ENCODE assay signal across 26 mouse cellular contexts in the genomic region with DNA sequence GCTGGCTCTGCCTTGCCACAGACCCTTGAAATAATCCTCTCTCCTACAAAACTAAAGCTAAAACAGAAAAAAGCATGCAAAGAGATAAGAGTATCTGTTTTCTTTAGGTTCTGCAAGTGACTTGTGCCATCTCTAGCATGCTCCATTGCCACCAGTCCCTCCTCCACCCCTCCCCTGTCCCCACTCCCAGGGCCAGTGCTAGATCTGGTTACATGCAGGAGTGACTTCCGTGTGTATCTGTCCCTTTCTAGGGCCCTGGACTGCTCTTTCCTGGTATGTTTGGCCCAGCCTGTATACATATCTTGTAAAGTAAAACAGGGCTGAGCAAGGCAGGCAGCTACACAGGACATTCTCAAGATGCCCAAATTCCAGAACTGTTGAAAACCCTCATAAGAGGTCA.
DNase-seq lines count a peak whose midpoint lies in the region; ATAC-seq lines count a peak whose summit lies in the region.
"Had no signal": no experiment of that assay in that cellular context is flagged by ENCODE, and none has a peak within 500 bp of the region (broad histone marks: within the 10 kb centered on the region; RNA-seq: fewer than 3 reads in every experiment).

No protein-coding gene starts in this region.

- no peaks in the 10 kb centered on the region for H3K27me3 ChIP-seq in kidney, embryonic 15.5 days
- H3K27me3 ChIP-seq in lung, embryonic 16.5 days (ENCODE audit: control insufficient read depth, insufficient read depth, low read depth, low read length) = no peaks in the 10 kb centered on the region
- no peaks in the 10 kb centered on the region for H3K27me3 ChIP-seq in liver, embryonic 12.5 days (replicated peaks)
- H3K27me3 ChIP-seq: embryonic facial prominence, embryonic 12.5 days; embryonic facial prominence, embryonic 15.5 days; heart, embryonic 13.5 days had no signal

- WGBS in kidney, embryonic 15.5 days = 22% methylated on average over 1 of the region's 1 CpGs
- WGBS in lung, embryonic 16.5 days = 22% methylated on average over 1 of the region's 1 CpGs
- WGBS in liver, embryonic 12.5 days (ENCODE audit: insufficient replicate concordance) = 21% methylated on average over 1 of the region's 1 CpGs

- ATAC-seq in kidney, embryonic 15.5 days (replicated peaks; ENCODE audit: low FRiP score) = peak; percentile 79
- ATAC-seq in lung, embryonic 16.5 days (ENCODE audit: low read depth) = no peak
- ATAC-seq in liver, embryonic 12.5 days = no peak
- ATAC-seq: activated CD4-positive, CD25-positive, alpha-beta regulatory T cell, adult 4 months; CD4-positive, CD25-positive, alpha-beta regulatory T cell, adult 4 months; forebrain, embryonic 14.5 days; forebrain, postnatal 0 days; hindbrain, postnatal 0 days had no signal

- H3K4me3 ChIP-seq in kidney, embryonic 15.5 days (replicated peaks) = no peak overlapping the region
- H3K4me3 ChIP-seq in lung, embryonic 16.5 days (ENCODE audit: low read length) = no peak overlapping the region
- no peak overlapping the region for H3K4me3 ChIP-seq in liver, embryonic 12.5 days
- H3K4me3 ChIP-seq: embryonic facial prominence, embryonic 12.5 days; embryonic facial prominence, embryonic 15.5 days; gastrocnemius, adult 2 months; heart, adult 2 months; heart, embryonic 10.5 days; heart, embryonic 13.5 days had no signal

- H3K9ac ChIP-seq in kidney, embryonic 15.5 days = no peak overlapping the region
- H3K9ac ChIP-seq in lung, embryonic 16.5 days (ENCODE audit: low read length) = no peak overlapping the region
- no peak overlapping the region for H3K9ac ChIP-seq in liver, embryonic 12.5 days
- H3K9ac ChIP-seq: embryonic facial prominence, embryonic 12.5 days; embryonic facial prominence, embryonic 15.5 days; forebrain, postnatal 0 days; heart, embryonic 13.5 days; hindbrain, embryonic 14.5 days had no signal

- no peak overlapping the region for H3K4me2 ChIP-seq in kidney, embryonic 15.5 days
- no peak overlapping the region for H3K4me2 ChIP-seq in lung, embryonic 16.5 days (ENCODE audit: low read depth, low read length)
- H3K4me2 ChIP-seq in liver, embryonic 12.5 days = no peak overlapping the region
- H3K4me2 ChIP-seq: embryonic facial prominence, embryonic 12.5 days; embryonic facial prominence, embryonic 15.5 days; heart, embryonic 13.5 days; hindbrain, embryonic 14.5 days had no signal

- H3K9me3 ChIP-seq in kidney, embryonic 15.5 days (replicated peaks) = no peaks in the 10 kb centered on the region; the same call in 1 of the 2 replicates
- no peaks in the 10 kb centered on the region for H3K9me3 ChIP-seq in lung, embryonic 16.5 days (ENCODE audit: control insufficient read depth, low read length)
- no peaks in the 10 kb centered on the region for H3K9me3 ChIP-seq in liver, embryonic 12.5 days (replicated peaks)
- H3K9me3 ChIP-seq: embryonic facial prominence, embryonic 12.5 days; embryonic facial prominence, embryonic 15.5 days; heart, embryonic 10.5 days; heart, embryonic 13.5 days had no signal

- H3K4me1 ChIP-seq in kidney, embryonic 15.5 days = no peaks in the 10 kb centered on the region
- no peaks in the 10 kb centered on the region for H3K4me1 ChIP-seq in lung, embryonic 16.5 days (replicated peaks; ENCODE audit: control insufficient read depth, insufficient read depth, low read length)
- no peaks in the 10 kb centered on the region for H3K4me1 ChIP-seq in liver, embryonic 12.5 days
- H3K4me1 ChIP-seq: embryonic facial prominence, embryonic 12.5 days; embryonic facial prominence, embryonic 15.5 days had no signal

- no peaks in the 10 kb centered on the region for H3K36me3 ChIP-seq in kidney, embryonic 15.5 days
- H3K36me3 ChIP-seq in lung, embryonic 16.5 days (ENCODE audit: control insufficient read depth, insufficient read depth, low read length) = no peaks in the 10 kb centered on the region
- H3K36me3 ChIP-seq in liver, embryonic 12.5 days = no peaks in the 10 kb centered on the region
- H3K36me3 ChIP-seq: embryonic facial prominence, embryonic 12.5 days; embryonic facial prominence, embryonic 15.5 days; heart, embryonic 10.5 days; heart, embryonic 13.5 days had no signal

- no peak for DNase-seq in kidney, adult 8-10 months
- no peak for DNase-seq in lung, postnatal 14 days
- peak; percentile 11 for DNase-seq in yolk sac, embryonic 10.5 days (ENCODE audit: low spot score)
- DNase-seq: adrenal gland, adult 8-10 months; adrenal gland, postnatal 25 days; cerebellum, adult 11-12 months; cerebellum, adult 8-10 months; cerebellum, postnatal 10 days; forebrain, postnatal 0 days; gastrocnemius, adult 2 months; gastrocnemius, postnatal 14 days; heart, adult 2 months; heart, postnatal 14 days; heart, postnatal 4 days had no signal

- H3K27ac ChIP-seq in kidney, embryonic 15.5 days = 0 out of 2 replicates have a peak overlapping the region, but pooled peaks have one; percentile 32
- H3K27ac ChIP-seq in lung, embryonic 16.5 days (ENCODE audit: low read length) = peak overlapping the region; percentile 24; the same call in 1 of the 2 replicates
- H3K27ac ChIP-seq in liver, embryonic 12.5 days = no peak overlapping the region
- H3K27ac ChIP-seq: embryonic facial prominence, embryonic 12.5 days; embryonic facial prominence, embryonic 15.5 days; gastrocnemius, adult 2 months; heart, adult 2 months; heart, embryonic 10.5 days; heart, embryonic 13.5 days; hindbrain, embryonic 14.5 days; hindbrain, postnatal 0 days had no signal
